In the genomic region with DNA sequence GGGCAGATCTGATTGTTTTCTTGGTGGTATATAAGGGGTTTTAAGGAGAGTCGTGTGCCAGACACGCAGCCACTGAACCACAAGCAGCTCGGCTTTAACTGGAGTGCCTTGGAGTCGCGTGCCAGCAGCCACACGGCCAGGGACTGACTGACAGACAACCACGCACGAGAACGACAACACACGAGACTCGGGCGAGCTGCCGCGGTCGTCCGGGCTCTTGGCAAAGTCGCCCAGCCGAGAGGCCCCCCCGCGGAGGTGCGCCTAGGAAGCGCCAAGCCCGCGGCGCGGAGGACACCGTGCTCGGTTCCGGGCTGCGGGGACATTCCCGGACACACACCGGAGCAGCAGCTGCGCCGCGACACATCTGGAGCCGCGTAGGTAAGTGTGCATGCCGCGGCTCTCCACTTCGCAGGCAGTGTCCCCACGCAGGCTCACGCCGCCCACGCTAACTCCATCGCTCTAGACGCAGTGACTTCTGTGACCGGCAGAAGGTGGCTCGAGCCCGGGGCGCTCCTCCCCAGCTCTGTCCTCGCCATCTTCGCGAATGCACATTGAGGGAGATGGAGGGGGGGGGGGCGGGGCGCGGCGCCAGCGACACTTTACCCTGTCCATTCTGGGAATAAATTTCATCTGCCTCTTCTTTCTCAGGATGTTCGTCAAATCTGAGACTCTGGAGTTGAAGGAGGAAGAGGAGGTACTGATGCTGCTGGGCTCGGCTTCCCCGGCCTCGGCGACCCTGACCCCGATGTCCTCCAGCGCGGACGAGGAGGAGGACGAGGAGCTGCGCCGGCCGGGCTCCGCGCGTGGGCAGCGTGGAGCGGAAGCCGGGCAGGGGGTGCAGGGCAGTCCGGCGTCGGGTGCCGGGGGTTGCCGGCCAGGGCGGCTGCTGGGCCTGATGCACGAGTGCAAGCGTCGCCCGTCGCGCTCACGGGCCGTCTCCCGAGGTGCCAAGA, we compare ENCODE assay signal across 8 mouse cellular contexts. TPM values are rescaled to one million over a fixed set of nuclear protein-coding genes. Genes with fewer than 3 reads are reported as not detected.
DNase-seq lines count a peak whose midpoint lies in the region; ATAC-seq and TF ChIP-seq lines count a peak whose summit lies in the region.

A gene (plus strand): TSS at position 56 of the 953 bp plus-strand sequence.

- DNase-seq in kidney, adult 18-20 months: peak; percentile 26
- DNase-seq in kidney, postnatal 10 days: no peak
- DNase-seq in ES-CJ7 (ENCODE audit: low read depth, low spot score): peak; percentile 55
- peak; percentile 35 for DNase-seq in hindbrain, embryonic 14.5 days (ENCODE audit: low spot score)
- peak; percentile 65 for DNase-seq in splenic B cell, adult 2 months (ENCODE audit: low read depth, low spot score)
- no peak for DNase-seq in layer of hippocampus, adult 18-20 months (ENCODE audit: low spot score in 2 of 2)

- H3K27ac ChIP-seq in cortical plate, adult 2 months (ENCODE audit: insufficient read depth, low read length): no peak within 1 kb of the TSS
- peak within 1 kb of the TSS; percentile 66 for H3K27ac ChIP-seq in hindbrain, embryonic 14.5 days
- H3K27ac ChIP-seq in liver, embryonic 16.5 days (ENCODE audit: low read length): no peak within 1 kb of the TSS

- H3K9ac ChIP-seq in hindbrain, embryonic 14.5 days: peak within 1 kb of the TSS; percentile 56
- H3K9ac ChIP-seq in liver, embryonic 16.5 days (ENCODE audit: low read depth, low read length): no peak within 1 kb of the TSS

- H3K27me3 ChIP-seq in hindbrain, embryonic 14.5 days (ENCODE audit: control insufficient read depth, insufficient read depth, low read length): peaks cover 85% of the 10 kb centered on the region
- peaks cover 88% of the 10 kb centered on the region for H3K27me3 ChIP-seq in liver, embryonic 16.5 days (ENCODE audit: control insufficient read depth, insufficient read depth, low read depth, low read length)
- H3K27me3 ChIP-seq in splenic B cell, adult 2 months (ENCODE audit: control insufficient read depth, insufficient read depth, low read length, poor library complexity, severe bottlenecking): peaks cover 4% of the 10 kb centered on the region; the same call in 1 of the 2 replicates

- TF ChIP-seq CTCF in cortical plate, adult 2 months (IDR thresholded peaks at IDR 0.05; ENCODE audit: extremely low read depth, insufficient read depth, low read length): no peak

- peak within 1 kb of the TSS; percentile 34 for H3K4me3 ChIP-seq in cortical plate, adult 2 months (ENCODE audit: insufficient read depth, low read length)
- peak within 1 kb of the TSS; percentile 50 for H3K4me3 ChIP-seq in hindbrain, embryonic 14.5 days (replicated peaks; ENCODE audit: low read length)
- H3K4me3 ChIP-seq in liver, embryonic 16.5 days (ENCODE audit: low read depth, low read length): peak within 1 kb of the TSS; percentile 38

- peak; percentile 53 for ATAC-seq in hindbrain, embryonic 14.5 days (ENCODE audit: low FRiP score)
- ATAC-seq in liver, embryonic 16.5 days (ENCODE audit: low read depth): no peak

- no peaks in the 10 kb centered on the region for H3K36me3 ChIP-seq in hindbrain, embryonic 14.5 days (replicated peaks; ENCODE audit: control insufficient read depth, insufficient read depth)
- H3K36me3 ChIP-seq in liver, embryonic 16.5 days (ENCODE audit: control insufficient read depth, insufficient read depth): no peaks in the 10 kb centered on the region
- no peaks in the 10 kb centered on the region for H3K36me3 ChIP-seq in splenic B cell, adult 2 months (ENCODE audit: control insufficient read depth, insufficient read depth, low read length, poor library complexity, severe bottlenecking)

- TF ChIP-seq POLR2A in cortical plate, adult 2 months (IDR thresholded peaks at IDR 0.05; ENCODE audit: extremely low read depth, insufficient read depth, low read length): no peak

- no peaks in the 10 kb centered on the region for H3K4me1 ChIP-seq in cortical plate, adult 2 months (ENCODE audit: control insufficient read depth, insufficient read depth, low read length)
- peaks cover 12% of the 10 kb centered on the region; the same call in 1 of the 2 replicates for H3K4me1 ChIP-seq in hindbrain, embryonic 14.5 days (replicated peaks; ENCODE audit: control insufficient read depth, insufficient read depth, low read length)
- H3K4me1 ChIP-seq in liver, embryonic 16.5 days (ENCODE audit: control insufficient read depth, low read depth, low read length): peaks cover 22% of the 10 kb centered on the region

- H3K9me3 ChIP-seq in hindbrain, embryonic 14.5 days (ENCODE audit: control insufficient read depth, low read length): no peaks in the 10 kb centered on the region
- H3K9me3 ChIP-seq in liver, embryonic 16.5 days (replicated peaks; ENCODE audit: control insufficient read depth, low read length): no peaks in the 10 kb centered on the region

- peak within 1 kb of the TSS; percentile 97 for H3K4me2 ChIP-seq in hindbrain, embryonic 14.5 days (replicated peaks)
- H3K4me2 ChIP-seq in liver, embryonic 16.5 days (ENCODE audit: low read depth, low read length): peak within 1 kb of the TSS; percentile 53

- WGBS in hindbrain, embryonic 14.5 days: under 1% methylated on average over 85 of the region's 92 CpGs
- WGBS in liver, embryonic 16.5 days (ENCODE audit: insufficient replicate concordance): under 1% methylated on average over 89 of the region's 92 CpGs

RNA-seq across cellular contexts. Expression of the gene that starts here (rescaled TPM):
- 1.4 TPM in 2 replicates for polyA plus RNA-seq in cortical plate, adult 2 months (2012; rRNA removed)
- polyA plus RNA-seq in hindbrain, embryonic 14.5 days (2014; fragmentation: Nextera tagmentation; extraction: Ambion mirVana): 3.8 and 6.4 TPM in 2 replicates
- not detected in 2 replicates for polyA plus RNA-seq in liver, embryonic 16.5 days (2015; fragmentation: Nextera tagmentation; extraction: Ambion mirVana)
- 1 to 10 TPM in 1 of 2 experiments, under 1 TPM in 1; 0.71 to 1.5 TPM for total RNA-seq in layer of hippocampus, adult 18-20 months (2021)

Comparison
In these comparisons a context has a peak if more than half of its experiments do, and no peak if none do; other contexts are left out.
1. DNase-seq: peak in kidney, adult 18-20 months (single experiment), ES-CJ7 (single experiment), hindbrain, embryonic 14.5 days (single experiment) and splenic B cell, adult 2 months (single experiment); none in kidney, postnatal 10 days (single experiment) and layer of hippocampus, adult 18-20 months (0 of 2).
2. Peak in every context shown above with its lines, with median percentiles within 50 percentile points of each other: H3K4me3 ChIP-seq.